Mouse (Mus musculus) cerebellum, adult (tissue): Measurements from ENCODE around the gene Zdhhc1.

Source experiments
- ATAC-seq: cut with Nextera tagmentation; 2 replicates; pipeline ENCODE4 v1.9.2; 2017; ENCODE audit warnings: mild to moderate bottlenecking, moderate library complexity, mixed read lengths; ENCODE audit not compliant: insufficient number of reproducible peaks, low FRiP score, low TSS enrichment

The Zdhhc1 gene

GRCm38 (mm10) chr8:105518436-105519313 is 22.0 kb upstream of the Zdhhc1 start, which contains the start of gene Hsd11b2:
TSS of gene Hsd11b2 (plus strand) at chr8:105518755.
- ATAC-seq, result no peak

GRCm38 (mm10) chr8:105517346-105517745 is 20.6 kb upstream of the Zdhhc1 start:
- ATAC-seq, result no peak

GRCm38 (mm10) chr8:105516018-105516645 is 19.4 kb upstream of the Zdhhc1 start:
- peak; percentile 73 for ATAC-seq

GRCm38 (mm10) chr8:105514656-105515055 is 18.0 kb upstream of the Zdhhc1 start:
- ATAC-seq, result no peak

- ATAC-seq, result no peak
Observed at GRCm38 (mm10) chr8:105514194-105514593, 17.5 kb upstream of the Zdhhc1 start.

GRCm38 (mm10) chr8:105509997-105510735 is 13.5 kb upstream of the Zdhhc1 start:
- ATAC-seq, result no peak

GRCm38 (mm10) chr8:105508758-105509157 is 12.1 kb upstream of the Zdhhc1 start:
- ATAC-seq, result no peak

GRCm38 (mm10) chr8:105506977-105507376 is 10.3 kb upstream of the Zdhhc1 start:
- no peak for ATAC-seq

GRCm38 (mm10) chr8:105504617-105505016 is 7.9 kb upstream of the Zdhhc1 start:
- ATAC-seq, result no peak

- ATAC-seq, result no peak
Observed at GRCm38 (mm10) chr8:105499787-105500186, 3.1 kb upstream of the Zdhhc1 start.

- no peak for ATAC-seq
Observed at GRCm38 (mm10) chr8:105495350-105496302, 1.1 kb downstream of the Zdhhc1 start.

- no peak for ATAC-seq
Observed at GRCm38 (mm10) chr8:105494566-105494965, 2.1 kb downstream of the Zdhhc1 start.

- ATAC-seq, result no peak
Observed at GRCm38 (mm10) chr8:105493495-105493894, 3.2 kb downstream of the Zdhhc1 start.

- ATAC-seq, result no peak
Observed at GRCm38 (mm10) chr8:105489281-105489680, 7.4 kb downstream of the Zdhhc1 start.

GRCm38 (mm10) chr8:105488082-105488481 is 8.6 kb downstream of the Zdhhc1 start:
- ATAC-seq, result no peak

GRCm38 (mm10) chr8:105484392-105484791 is 12.3 kb downstream of the Zdhhc1 start:
- ATAC-seq, result no peak

- ATAC-seq, result no peak
Observed at GRCm38 (mm10) chr8:105484030-105484368, 12.7 kb downstream of the Zdhhc1 start.

- no peak for ATAC-seq
Observed at GRCm38 (mm10) chr8:105483212-105484029, 13.3 kb downstream of the Zdhhc1 start.

GRCm38 (mm10) chr8:105482123-105482522 is 14.6 kb downstream of the Zdhhc1 start:
- ATAC-seq, result no peak
